Mouse (Mus musculus): ENCODE data around the gene Plgrkt. TPM values are rescaled to one million over a fixed set of nuclear protein-coding genes. Genes with fewer than 3 reads are reported as not detected.

Gene Plgrkt
- total and polyA plus RNA-seq, 2 experiments from 2014 or later = 45.5 to 85.6 TPM

- 2% methylated on average over 20 of the region's 20 CpGs for WGBS
- peak; percentile 94 for TF ChIP-seq CTCF (IDR thresholded peaks at IDR 0.05; ENCODE audit: low read depth)
- ATAC-seq = peak; percentile 89
Observed at GRCm38 (mm10) chr19:29354895-29355877, 12.0 kb downstream of the Plgrkt start.

GRCm38 (mm10) chr19:29350991-29351390 lies 16.2 kb downstream of the Plgrkt start:
- TF ChIP-seq CTCF (IDR thresholded peaks at IDR 0.05; ENCODE audit: low read depth) = no peak
- no peaks in the 10 kb centered on the region for H3K9me3 ChIP-seq (ENCODE audit: low read length)
- H3K4me2 ChIP-seq (ENCODE audit: low read depth) = no peak overlapping the region
- H3K27me3 ChIP-seq (ENCODE audit: insufficient read depth, low read length) = no peaks in the 10 kb centered on the region
- no peak for ATAC-seq
- WGBS = 34% methylated on average over 5 of the region's 5 CpGs
- no peaks in the 10 kb centered on the region for H3K4me1 ChIP-seq (ENCODE audit: insufficient read depth)
- peaks cover 9% of the 10 kb centered on the region for H3K36me3 ChIP-seq (ENCODE audit: insufficient read depth)
- H3K9ac ChIP-seq = no peak overlapping the region
- H3K27ac ChIP-seq (ENCODE audit: low read depth, low read length) = no peak overlapping the region
- no peak for DNase-seq
- no peak overlapping the region for H3K4me3 ChIP-seq (ENCODE audit: low read depth, low read length)

More at GRCm38 (mm10) chr19:29354895-29355877, 12.0 kb downstream of the Plgrkt start:
- peaks cover 19% of the 10 kb centered on the region for H3K36me3 ChIP-seq (ENCODE audit: insufficient read depth)
- H3K9ac ChIP-seq = no peak overlapping the region
- H3K4me3 ChIP-seq (ENCODE audit: low read depth, low read length) = peak overlapping the region; percentile 7; the same call in 1 of the 2 replicates
- peak overlapping the region; percentile 43 for H3K4me2 ChIP-seq (ENCODE audit: low read depth)
- DNase-seq = peak; percentile 88
- no peaks in the 10 kb centered on the region for H3K4me1 ChIP-seq (ENCODE audit: insufficient read depth)
- no peaks in the 10 kb centered on the region for H3K9me3 ChIP-seq (ENCODE audit: low read length)
- no peaks in the 10 kb centered on the region for H3K27me3 ChIP-seq (ENCODE audit: insufficient read depth, low read length)
- H3K27ac ChIP-seq (ENCODE audit: low read depth, low read length) = peak overlapping the region; percentile 15; the same call in 1 of the 2 replicates

- Histone ChIP-seq H3K4me2 (ENCODE audit: low read depth) (no peak overlapping the region), H3K27me3 (ENCODE audit: insufficient read depth, low read length) (no peaks in the 10 kb centered on the region), H3K27ac (ENCODE audit: low read depth, low read length) (no peak overlapping the region), H3K36me3 (ENCODE audit: insufficient read depth) (peaks cover 9% of the 10 kb centered on the region), H3K9ac (no peak overlapping the region), H3K4me1 (ENCODE audit: insufficient read depth) (no peaks in the 10 kb centered on the region), H3K9me3 (ENCODE audit: low read length) (no peaks in the 10 kb centered on the region), H3K4me3 (ENCODE audit: low read depth, low read length) (no peak overlapping the region)
- ATAC-seq (no peak), DNase-seq (peak; percentile 18)
- no peak for TF ChIP-seq CTCF (IDR thresholded peaks at IDR 0.05; ENCODE audit: low read depth)
- 76% methylated on average over 6 of the region's 6 CpGs for WGBS
Observed at GRCm38 (mm10) chr19:29345636-29346035, 21.6 kb downstream of the Plgrkt start.

- Histone ChIP-seq H3K4me3 (ENCODE audit: low read depth, low read length) (no peak overlapping the region), H3K36me3 (ENCODE audit: insufficient read depth) (peaks cover 5% of the 10 kb centered on the region), H3K4me2 (ENCODE audit: low read depth) (no peak overlapping the region), H3K9ac (no peak overlapping the region), H3K9me3 (ENCODE audit: low read length) (no peaks in the 10 kb centered on the region), H3K27ac (ENCODE audit: low read depth, low read length) (no peak overlapping the region), H3K27me3 (ENCODE audit: insufficient read depth, low read length) (no peaks in the 10 kb centered on the region), H3K4me1 (ENCODE audit: insufficient read depth) (no peaks in the 10 kb centered on the region)
- ATAC-seq = no peak
- no peak for TF ChIP-seq CTCF (IDR thresholded peaks at IDR 0.05; ENCODE audit: low read depth)
- DNase-seq = no peak
Observed at GRCm38 (mm10) chr19:29344868-29345267, 22.3 kb downstream of the Plgrkt start.

GRCm38 (mm10) chr19:29342281-29342680 lies 24.9 kb downstream of the Plgrkt start:
- 86% methylated on average over 6 of the region's 6 CpGs for WGBS
- H3K9me3 ChIP-seq (ENCODE audit: low read length) = no peaks in the 10 kb centered on the region
- H3K27me3 ChIP-seq (ENCODE audit: insufficient read depth, low read length) = no peaks in the 10 kb centered on the region
- no peak overlapping the region for H3K4me3 ChIP-seq (ENCODE audit: low read depth, low read length)
- no peaks in the 10 kb centered on the region for H3K36me3 ChIP-seq (ENCODE audit: insufficient read depth)
- ATAC-seq (no peak), DNase-seq (no peak)
- no peak overlapping the region for H3K4me2 ChIP-seq (ENCODE audit: low read depth)
- no peak overlapping the region for H3K27ac ChIP-seq (ENCODE audit: low read depth, low read length)
- no peak for TF ChIP-seq CTCF (IDR thresholded peaks at IDR 0.05; ENCODE audit: low read depth)
- no peaks in the 10 kb centered on the region for H3K4me1 ChIP-seq (ENCODE audit: insufficient read depth)
- H3K9ac ChIP-seq = no peak overlapping the region

- Histone ChIP-seq H3K27me3 (ENCODE audit: insufficient read depth, low read length) (no peaks in the 10 kb centered on the region), H3K4me2 (ENCODE audit: low read depth) (no peak overlapping the region), H3K9me3 (ENCODE audit: low read length) (no peaks in the 10 kb centered on the region), H3K4me1 (ENCODE audit: insufficient read depth) (no peaks in the 10 kb centered on the region), H3K36me3 (ENCODE audit: insufficient read depth) (no peaks in the 10 kb centered on the region), H3K4me3 (ENCODE audit: low read depth, low read length) (no peak overlapping the region), H3K9ac (no peak overlapping the region), H3K27ac (ENCODE audit: low read depth, low read length) (no peak overlapping the region)
- TF ChIP-seq CTCF (IDR thresholded peaks at IDR 0.05; ENCODE audit: low read depth) = no peak
- ATAC-seq = no peak
- WGBS = 80% methylated on average over 4 of the region's 4 CpGs
- DNase-seq = no peak
Observed at GRCm38 (mm10) chr19:29341029-29341428, 26.2 kb downstream of the Plgrkt start.

- Histone ChIP-seq H3K27me3 (ENCODE audit: insufficient read depth, low read length) (no peaks in the 10 kb centered on the region), H3K27ac (ENCODE audit: low read depth, low read length) (no peak overlapping the region), H3K36me3 (ENCODE audit: insufficient read depth) (no peaks in the 10 kb centered on the region), H3K4me3 (ENCODE audit: low read depth, low read length) (no peak overlapping the region), H3K4me2 (ENCODE audit: low read depth) (no peak overlapping the region), H3K9ac (no peak overlapping the region), H3K4me1 (ENCODE audit: insufficient read depth) (no peaks in the 10 kb centered on the region), H3K9me3 (ENCODE audit: low read length) (no peaks in the 10 kb centered on the region)
- WGBS = 89% methylated on average over 2 of the region's 2 CpGs
- ATAC-seq (no peak), DNase-seq (no peak)
- TF ChIP-seq CTCF (IDR thresholded peaks at IDR 0.05; ENCODE audit: low read depth) = no peak; the same call in 1 of the 2 replicates
Observed at GRCm38 (mm10) chr19:29336624-29337023, 30.6 kb downstream of the Plgrkt start.
